ENCODE assay signal across 23 mouse cellular contexts in the genomic region with DNA sequence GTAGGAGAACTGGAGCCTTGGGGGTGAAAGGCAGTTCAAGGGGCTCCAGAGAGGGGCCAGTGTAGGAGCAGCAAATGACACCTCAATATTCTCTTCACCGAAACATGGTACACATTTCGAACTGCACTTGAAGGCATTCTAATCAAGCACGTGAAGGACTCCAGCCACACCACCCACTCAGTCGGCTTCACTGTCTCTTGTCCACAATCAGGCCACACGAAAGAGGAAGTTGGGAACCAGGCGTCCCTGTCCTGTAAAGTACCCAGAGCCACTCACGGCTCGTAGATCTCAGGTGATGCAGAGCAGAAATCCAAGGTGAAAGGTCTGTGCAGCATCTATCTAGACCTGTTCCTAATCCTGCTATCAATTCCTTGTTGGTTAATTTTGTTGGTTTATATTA. TPM values are rescaled to one million over a fixed set of nuclear protein-coding genes. Genes with fewer than 3 reads are reported as not detected.
DNase-seq lines count a peak whose midpoint lies in the region; ATAC-seq and TF ChIP-seq lines count a peak whose summit lies in the region.
"Had no signal": no experiment of that assay in that cellular context is flagged by ENCODE, and none has a peak within 500 bp of the region (broad histone marks: within the 10 kb centered on the region; RNA-seq: fewer than 3 reads in every experiment).

No protein-coding gene starts in this region.

- TF ChIP-seq EP300 in heart, adult 2 months (IDR thresholded peaks at IDR 0.05; ENCODE audit: insufficient read depth, low read depth, low read length): no peak

- ATAC-seq in granulocyte monocyte progenitor cell, adult 5-6 weeks (replicated peaks; ENCODE audit: poor library complexity, severe bottlenecking): peak; percentile 86
- ATAC-seq in megakaryocyte-erythroid progenitor cell, adult 5-6 weeks (replicated peaks; ENCODE audit: low FRiP score, low TSS enrichment, poor library complexity, severe bottlenecking): 0 out of 2 replicates have a peak, but pooled peaks have one; percentile 21
- ATAC-seq: forebrain, embryonic 16.5 days; hindbrain, postnatal 0 days had no signal

- no peaks in the 10 kb centered on the region for H3K27me3 ChIP-seq in heart, adult 2 months (ENCODE audit: control insufficient read depth, insufficient read depth, low read length)
- H3K27me3 ChIP-seq: embryonic facial prominence, embryonic 13.5 days; forebrain, embryonic 12.5 days; hindbrain, embryonic 13.5 days had no signal

- 81% methylated on average over 8 of the region's 8 CpGs for WGBS in heart, adult 2 months

- H3K4me1 ChIP-seq in heart, adult 2 months (ENCODE audit: control insufficient read depth, insufficient read depth, low read length): peaks cover 2% of the 10 kb centered on the region; the same call in 1 of the 2 replicates
- H3K4me1 ChIP-seq: embryonic facial prominence, embryonic 13.5 days; forebrain, embryonic 12.5 days; hindbrain, embryonic 13.5 days had no signal

- no peak overlapping the region for H3K9ac ChIP-seq in heart, adult 2 months (ENCODE audit: low read depth, low read length)
- H3K9ac ChIP-seq: embryonic facial prominence, embryonic 13.5 days; forebrain, embryonic 12.5 days; hindbrain, embryonic 13.5 days had no signal

- H3K27ac ChIP-seq in heart, adult 2 months: no peak overlapping the region
- H3K27ac ChIP-seq: embryonic facial prominence, embryonic 13.5 days; forebrain, embryonic 12.5 days; gastrocnemius, adult 2 months; heart, embryonic 10.5 days; hindbrain, embryonic 13.5 days; hindbrain, postnatal 0 days had no signal

- intact Hi-C loops in heart, adult 2 months (cut with DNase I): no loop called here

- H3K36me3 ChIP-seq in heart, adult 2 months (ENCODE audit: control insufficient read depth, insufficient read depth, low read length): no peaks in the 10 kb centered on the region
- H3K36me3 ChIP-seq: embryonic facial prominence, embryonic 13.5 days; forebrain, embryonic 12.5 days; heart, embryonic 10.5 days; hindbrain, embryonic 13.5 days had no signal

- TF ChIP-seq CTCF in heart, adult 2 months (IDR thresholded peaks at IDR 0.05): no peak

- peak; percentile 42 for DNase-seq in layer of hippocampus, adult 9-11 months
- no peak for DNase-seq in layer of hippocampus, postnatal 25 days (ENCODE audit: extremely low spot score in 1 of 2, low spot score in 1 of 2)
- peak; percentile 29 to 34 for DNase-seq in B cell, adult 2 months
- DNase-seq in heart, adult 2 months: no peak
- no peak for DNase-seq in urinary bladder, postnatal 25 days (ENCODE audit: low spot score)
- no peak for DNase-seq in testis, postnatal 10 days (ENCODE audit: low spot score)
- DNase-seq: adrenal gland, postnatal 10 days; cerebellum, adult 11 months; cerebellum, adult 8-10 months; cerebellum, postnatal 25 days; gastrocnemius, adult 2 months; gastrocnemius, postnatal 25 days; heart, adult 11 months; heart, postnatal 10 days; heart, postnatal 4 days had no signal

- no peak for TF ChIP-seq POLR2A in heart, adult 2 months (IDR thresholded peaks at IDR 0.05; ENCODE audit: insufficient read depth, low read depth, low read length)

- H3K4me3 ChIP-seq in heart, adult 2 months: no peak overlapping the region
- H3K4me3 ChIP-seq: embryonic facial prominence, embryonic 13.5 days; forebrain, embryonic 12.5 days; gastrocnemius, adult 2 months; heart, embryonic 10.5 days; hindbrain, embryonic 13.5 days had no signal

- no peaks in the 10 kb centered on the region for H3K79me2 ChIP-seq in heart, adult 2 months (replicated peaks; ENCODE audit: control insufficient read depth, insufficient read depth, low read length)

RNA-seq across cellular contexts. Expression of gene Edem3, which starts 36.6 kb away (rescaled TPM):
- total RNA-seq in layer of hippocampus, postnatal 25 days (2021): 10 to 100 TPM; 38.6 to 38.9 TPM
- total RNA-seq in granulocyte monocyte progenitor cell, adult 5-6 weeks (2014; fragmentation: Nextera tagmentation): 22.0 and 24.1 TPM in 2 replicates
- 39.4 and 41.5 TPM in 2 replicates for total RNA-seq in granulocyte monocyte progenitor cell, adult 5-6 weeks (2017)
- 13.8 and 21.7 TPM in 2 replicates for total RNA-seq in megakaryocyte-erythroid progenitor cell, adult 5-6 weeks (2014; fragmentation: Nextera tagmentation)
- total RNA-seq in megakaryocyte-erythroid progenitor cell, adult 5-6 weeks (2017): 35.2 and 38.2 TPM in 2 replicates
- total RNA-seq in heart, adult 2 months (2021): 10 to 100 TPM; 18.3 to 19.4 TPM
- polyA plus RNA-seq in heart, adult 2 months (2012; rRNA removed): 3.8 and 8.5 TPM in 2 replicates

Comparison
In these comparisons a context has a peak if more than half of its experiments do, and no peak if none do; other contexts are left out.
1. DNase-seq: peak in layer of hippocampus, adult 9-11 months (single experiment) and B cell, adult 2 months (2 of 2); none in layer of hippocampus, postnatal 25 days (0 of 2), heart, adult 2 months (0 of 2), urinary bladder, postnatal 25 days (single experiment) and testis, postnatal 10 days (single experiment).